In genomic region chr19:7523292-7523691, GRCm38 (mm10) we compare ENCODE assay signal across 1 mouse cellular context.
TF ChIP-seq lines count a peak whose summit lies in the region.

No protein-coding gene starts in this region.

TF ChIP-seq in CH12.LX, 34 proteins besides CTCF, POLR2A, EP300 and RAD21:
- no peak for TF ChIP-seq TCF12 (IDR thresholded peaks at IDR 0.05; ENCODE audit: low read depth, low read length)
- no peak for TF ChIP-seq NRF1 (IDR thresholded peaks at IDR 0.05; ENCODE audit: low read depth, low read length)
- no peak for TF ChIP-seq ETS1 (conservative IDR thresholded peaks at IDR 0.05; ENCODE audit: low read depth, low read length)
- no peak for TF ChIP-seq ZC3H11A (IDR thresholded peaks at IDR 0.05; ENCODE audit: low read depth, low read length)
- TF ChIP-seq RCOR1 (conservative IDR thresholded peaks at IDR 0.05; ENCODE audit: low read depth, low read length), result no peak
- no peak for TF ChIP-seq USF1 (IDR thresholded peaks at IDR 0.05; ENCODE audit: low read depth, low read length)
- no peak for TF ChIP-seq POLR2AphosphoS2 (IDR thresholded peaks at IDR 0.05; ENCODE audit: low read depth, low read length)
